Mouse (Mus musculus) lung, embryonic 14.5 days (tissue): ENCODE results near the gene Pcsk6. TPM values are rescaled to one million over a fixed set of nuclear protein-coding genes. Genes with fewer than 3 reads are reported as not detected.
"Not testable (repeated sequence)": the region's sequence is repeated elsewhere in the genome, so short reads cannot be mapped to it uniquely, and the experiment has no call there.

ENCODE experiments used
- ATAC-seq: fragments of 200-750 bp; cut with Nextera tagmentation; 2 replicates; pipeline ENCODE4 v1.8.0; 2017; ENCODE audit warnings: mild to moderate bottlenecking, moderate TSS enrichment, moderate library complexity; ENCODE audit not compliant: insufficient read depth
- DNase-seq: peaks from one replicate; pipeline ENCODE4 v3.0.0-alpha.2; 2015
- H3K27ac ChIP-seq: fragments of 300-500 bp; sonication (generic); 2 replicates; pipeline ENCODE4 v1.5.1; 2014; ENCODE audit warnings: low read depth, mild to moderate bottlenecking, moderate library complexity
- H3K27me3 ChIP-seq: fragments of 300-500 bp; sonication (generic); 2 replicates; pipeline ENCODE4 v1.6.1; 2014; ENCODE audit warnings: low read length, control low read depth; ENCODE audit not compliant: insufficient read depth
- H3K36me3 ChIP-seq: fragments of 300-500 bp; sonication (generic); 2 replicates; pipeline ENCODE4 v1.6.1; 2014; ENCODE audit warnings: control low read depth; ENCODE audit not compliant: insufficient read depth
- H3K4me1 ChIP-seq: fragments of 300-500 bp; sonication (generic); 2 replicates; pipeline ENCODE4 v1.6.1; 2014; ENCODE audit warnings: antibody characterized with exemption, control low read depth; ENCODE audit not compliant: insufficient read depth
- H3K4me2 ChIP-seq: fragments of 300-500 bp; sonication (generic); 2 replicates; pipeline ENCODE4 v1.6.1; 2014; ENCODE audit warnings: mild to moderate bottlenecking
- H3K4me3 ChIP-seq: fragments of 300-500 bp; sonication (generic); 2 replicates; pipeline ENCODE4 v1.5.1; 2014; ENCODE audit warnings: low read depth, low read length
- H3K9ac ChIP-seq: fragments of 300-500 bp; sonication (generic); 2 replicates; pipeline ENCODE4 v1.6.1; 2014
- H3K9me3 ChIP-seq: fragments of 300-500 bp; sonication (generic); 2 replicates; pipeline ENCODE4 v1.6.1; 2016; ENCODE audit warnings: low read depth, low read length, control low read depth
- CTCF ChIP-seq: IDR thresholded peaks from 2 replicates; pipeline ENCODE4 v1.5.1; 2016; ENCODE audit warnings: antibody characterized with exemption, low read depth
- WGBS: fragments of 180-500 bp; shearing (Covaris S2); extraction: QIAGEN DNeasy Blood & Tissue Kit; methylation state at CpG from one replicate; pipeline ENCODE4 v1.1.7; 2014; 5-methylcytosine and 5-hydroxymethylcytosine counted together
- polyA plus RNA-seq: library from polyadenylated mRNA; unstranded; fragments of >200 nt; fragmentation: Nextera tagmentation; extraction: Ambion mirVana; gene quantifications from 2 replicates; pipeline ENCODE4 v1.2.1, GENCODE M21; 2014

The Pcsk6 gene
- polyA plus RNA-seq, result 8.9 and 9.2 TPM in 2 replicates

DNA sequence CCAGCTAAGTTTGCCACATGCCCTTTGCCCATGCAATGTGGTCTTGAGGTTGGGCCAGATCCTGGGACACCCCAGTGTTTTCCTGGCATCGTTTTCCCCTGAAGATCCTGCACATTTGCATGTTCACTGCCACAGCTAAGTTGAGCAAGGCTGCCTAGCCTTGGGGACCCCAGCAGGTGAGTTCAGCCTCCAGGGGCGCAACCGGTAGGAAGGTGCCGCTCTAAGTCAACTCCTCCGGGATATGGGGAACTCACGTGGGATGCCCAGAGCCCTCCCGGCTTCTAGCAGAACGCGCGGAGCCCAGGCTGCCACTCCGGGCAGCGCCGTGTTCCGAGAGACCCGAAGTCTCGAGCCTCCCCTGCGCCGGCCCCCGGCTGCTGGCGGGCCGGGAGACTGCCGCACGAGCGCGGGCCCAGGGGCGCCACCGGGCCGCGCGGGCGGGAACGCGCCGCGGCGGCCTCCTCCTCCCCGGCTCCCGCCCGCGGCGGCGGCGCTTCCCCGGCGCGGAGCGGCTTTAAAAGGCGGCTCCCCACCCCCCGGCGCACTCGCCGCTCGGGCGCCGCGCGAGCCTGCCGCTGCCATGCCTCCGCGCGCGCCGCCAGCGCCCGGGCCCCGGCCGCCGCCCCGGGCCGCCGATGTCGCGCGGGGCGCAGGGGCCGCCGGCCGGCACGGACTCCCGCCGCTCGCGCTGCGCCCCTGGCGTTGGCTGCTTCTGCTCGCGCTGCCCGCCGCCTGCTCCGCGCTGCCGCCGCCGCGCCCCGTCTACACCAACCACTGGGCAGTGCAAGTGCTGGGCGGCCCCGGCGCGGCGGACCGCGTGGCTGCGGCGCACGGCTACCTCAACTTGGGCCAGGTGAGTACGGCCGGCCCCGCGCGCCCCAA lies at the start of gene Pcsk6:
Gene Pcsk6 (plus strand): TSS at position 144 of the 882 bp plus-strand sequence.
- TF ChIP-seq CTCF, result peak; percentile 37
- H3K4me2 ChIP-seq, result peak within 1 kb of the TSS; percentile 95
- WGBS, result under 1% methylated on average over 101 of the region's 111 CpGs
- H3K9me3 ChIP-seq, result no peaks in the 10 kb centered on the region
- H3K9ac ChIP-seq, result peak within 1 kb of the TSS; percentile 62
- H3K27ac ChIP-seq, result no peak within 1 kb of the TSS
- H3K4me1 ChIP-seq, result no peaks in the 10 kb centered on the region
- ATAC-seq (peak; percentile 86), DNase-seq (peak; percentile 76)
- peaks cover 57% of the 10 kb centered on the region for H3K27me3 ChIP-seq
- H3K4me3 ChIP-seq, result peak within 1 kb of the TSS; percentile 59
- H3K36me3 ChIP-seq, result no peaks in the 10 kb centered on the region

DNA sequence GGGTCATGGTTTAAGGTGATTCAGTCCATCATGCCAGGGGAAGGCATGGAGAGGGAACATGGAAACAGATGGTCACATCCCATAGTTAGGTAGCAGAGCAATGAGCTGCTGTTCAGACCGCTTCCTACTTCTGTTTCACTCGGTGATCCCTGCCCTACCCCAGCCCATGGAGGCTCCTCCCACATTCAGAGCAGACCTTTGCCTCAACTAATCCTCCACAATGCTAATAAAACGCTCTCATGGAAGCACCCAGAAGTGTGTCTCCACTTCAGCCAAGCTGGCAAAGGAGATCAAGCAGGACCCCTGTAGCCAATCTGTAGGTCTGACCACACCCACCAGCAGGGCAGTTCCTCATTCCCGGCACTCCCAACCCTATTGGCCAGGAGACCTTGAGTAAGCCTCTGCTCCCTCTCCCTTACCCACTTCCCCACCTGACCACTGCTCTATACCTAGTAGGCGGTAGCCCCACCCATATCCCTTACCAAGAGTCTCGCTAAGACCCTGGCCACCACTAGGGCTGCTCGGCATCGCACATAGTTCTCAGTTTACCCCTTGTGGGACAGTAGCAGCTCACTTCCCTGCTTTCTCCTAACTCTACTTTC lies 47.8 kb upstream of the Pcsk6 start:
- ATAC-seq (no peak), DNase-seq (no peak)
- Histone ChIP-seq H3K4me2 (no peak overlapping the region), H3K4me1 (no peaks in the 10 kb centered on the region), H3K4me3 (no peak overlapping the region), H3K9ac (no peak overlapping the region), H3K27me3 (no peaks in the 10 kb centered on the region), H3K27ac (no peak overlapping the region), H3K9me3 (no peaks in the 10 kb centered on the region), H3K36me3 (no peaks in the 10 kb centered on the region)
- no peak for TF ChIP-seq CTCF
- 81% methylated on average over 8 of the region's 8 CpGs for WGBS

DNA sequence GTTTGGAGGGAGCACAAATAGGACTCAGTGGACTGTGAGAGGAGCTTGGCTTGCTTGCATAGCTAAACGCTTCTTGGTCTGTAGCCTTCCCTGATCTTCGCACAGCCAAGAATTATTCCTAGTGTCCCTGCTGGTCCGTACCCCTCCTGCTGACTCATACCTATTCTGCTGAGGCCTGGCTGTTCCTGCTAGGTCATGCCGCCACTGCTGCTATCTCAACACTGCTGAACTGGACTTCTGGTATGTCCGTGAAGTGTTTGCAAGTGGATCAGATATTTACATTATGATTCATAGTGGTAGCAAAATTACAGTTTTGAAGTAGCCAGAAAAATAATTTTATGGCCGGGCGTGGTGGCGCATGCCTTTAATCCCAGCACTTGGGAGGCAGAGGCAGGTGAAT lies 44.0 kb upstream of the Pcsk6 start:
- Histone ChIP-seq H3K4me3 (no peak overlapping the region), H3K9ac (no peak overlapping the region), H3K27ac (no peak overlapping the region), H3K27me3 (no peaks in the 10 kb centered on the region), H3K36me3 (no peaks in the 10 kb centered on the region), H3K4me2 (no peak overlapping the region), H3K4me1 (no peaks in the 10 kb centered on the region), H3K9me3 (no peaks in the 10 kb centered on the region)
- TF ChIP-seq CTCF, result no peak
- ATAC-seq (no peak), DNase-seq (no peak)
- 83% methylated on average over 8 of the region's 8 CpGs for WGBS

DNA sequence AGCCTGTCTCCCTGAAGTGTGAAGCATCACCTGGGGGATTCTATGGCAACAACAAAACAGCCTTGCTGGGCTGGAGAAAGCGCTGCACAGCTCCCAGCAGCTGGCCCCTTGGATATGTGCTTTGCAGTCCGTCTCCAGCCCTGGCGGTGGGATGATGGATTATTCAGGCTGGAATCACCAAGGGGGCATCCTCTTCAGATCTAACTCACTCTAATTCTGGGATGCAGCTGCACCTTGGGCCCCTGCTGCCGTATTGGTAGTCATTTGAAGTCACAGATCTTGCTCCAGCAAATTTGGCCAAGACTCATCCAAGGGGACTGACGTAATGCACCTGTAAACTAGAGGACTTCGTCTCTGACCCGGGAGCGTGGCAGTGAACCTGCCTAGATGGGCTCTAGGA lies 41.1 kb upstream of the Pcsk6 start:
- Histone ChIP-seq H3K36me3 (no peaks in the 10 kb centered on the region), H3K27me3 (no peaks in the 10 kb centered on the region), H3K4me1 (no peaks in the 10 kb centered on the region), H3K9me3 (no peaks in the 10 kb centered on the region), H3K9ac (no peak overlapping the region), H3K4me3 (no peak overlapping the region), H3K27ac (no peak overlapping the region), H3K4me2 (no peak overlapping the region)
- ATAC-seq (no peak), DNase-seq (no peak)
- 26% methylated on average over 8 of the region's 8 CpGs for WGBS
- no peak for TF ChIP-seq CTCF

DNA sequence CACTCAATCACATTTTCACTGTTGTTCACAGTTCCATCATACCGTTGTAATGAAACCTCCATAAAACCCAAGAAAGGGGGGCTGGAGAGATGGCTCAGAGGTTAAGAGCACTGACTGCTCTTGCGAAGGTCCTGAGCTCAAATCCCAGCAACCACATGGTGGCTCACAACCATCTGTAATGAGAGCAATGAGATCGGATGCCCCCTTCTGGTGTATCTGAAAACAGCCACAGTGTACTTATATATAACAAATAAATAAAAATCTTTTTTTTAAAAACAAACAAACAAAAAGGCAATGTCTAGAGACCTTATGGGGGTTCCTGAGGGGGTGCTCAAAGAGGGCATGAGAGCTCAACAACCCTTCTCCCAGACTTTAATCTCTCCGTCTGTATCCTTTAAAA lies 39.6 kb upstream of the Pcsk6 start:
- not testable (repeated sequence) for H3K27me3 ChIP-seq, ATAC-seq, DNase-seq, H3K27ac ChIP-seq, H3K4me1 ChIP-seq, H3K4me2 ChIP-seq, H3K9ac ChIP-seq, H3K36me3 ChIP-seq, H3K9me3 ChIP-seq, H3K4me3 ChIP-seq
- 82% methylated on average over 4 of the region's 4 CpGs for WGBS
- peak; percentile 8; the same call in 1 of the 2 replicates for TF ChIP-seq CTCF

DNA sequence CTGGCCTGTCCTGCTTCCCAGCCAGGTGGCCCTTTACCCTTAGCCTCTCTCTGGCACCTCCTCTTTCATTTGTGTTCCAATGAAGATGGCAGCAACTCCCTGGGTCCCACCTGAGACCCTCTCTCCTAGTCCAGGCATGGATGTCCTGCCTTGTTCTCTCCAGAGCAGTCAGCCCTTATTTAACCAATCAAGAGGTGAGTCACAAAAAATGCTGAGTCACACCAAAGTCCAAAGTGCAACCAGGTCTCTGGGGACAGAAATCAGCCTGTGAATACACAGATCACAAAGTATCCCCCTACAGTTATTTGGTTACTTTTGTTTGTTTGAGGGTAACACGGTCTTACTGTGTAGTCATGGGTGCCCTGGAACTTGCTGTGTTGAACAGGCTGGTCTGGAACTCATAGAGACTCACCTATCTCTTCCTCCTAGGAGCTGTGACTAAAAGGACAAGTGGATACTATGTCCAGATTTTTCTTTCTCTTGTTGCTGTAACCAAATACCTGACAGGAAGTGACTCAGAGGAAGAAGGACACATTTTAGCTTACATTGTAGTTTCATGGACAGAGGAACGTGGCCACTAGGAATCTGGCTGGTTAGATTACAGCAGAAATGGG lies 38.9 kb upstream of the Pcsk6 start:
- Histone ChIP-seq H3K4me2 (no peak overlapping the region), H3K4me3 (no peak overlapping the region), H3K9ac (no peak overlapping the region), H3K27me3 (no peaks in the 10 kb centered on the region), H3K4me1 (no peaks in the 10 kb centered on the region), H3K36me3 (no peaks in the 10 kb centered on the region), H3K9me3 (no peaks in the 10 kb centered on the region), H3K27ac (no peak overlapping the region)
- DNase-seq (no peak), ATAC-seq (no peak)
- TF ChIP-seq CTCF, result no peak
- 61% methylated on average over 2 of the region's 2 CpGs for WGBS

DNA sequence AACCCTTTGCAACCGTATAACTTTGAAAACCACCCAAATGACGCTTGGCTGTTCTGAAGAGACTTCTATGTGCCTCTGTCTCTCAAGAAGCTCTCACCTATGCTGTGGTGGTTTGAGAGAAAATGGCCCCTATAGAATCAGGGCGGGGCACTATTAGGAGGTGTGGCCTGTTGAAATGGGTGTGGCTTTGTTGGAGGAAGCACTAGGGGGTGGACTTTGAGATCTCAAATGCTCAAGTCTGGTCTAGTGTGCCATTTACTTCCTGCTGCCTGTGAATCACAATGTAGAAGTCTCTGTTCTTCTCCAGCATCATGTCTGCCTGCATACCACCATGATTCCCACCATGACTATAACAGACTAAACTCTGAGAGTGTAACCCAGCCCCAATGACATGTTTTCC lies 21.8 kb upstream of the Pcsk6 start:
- no peak for TF ChIP-seq CTCF
- Histone ChIP-seq H3K9ac (no peak overlapping the region), H3K36me3 (no peaks in the 10 kb centered on the region), H3K27ac (no peak overlapping the region), H3K4me3 (no peak overlapping the region), H3K4me2 (no peak overlapping the region), H3K9me3 (peaks cover 8% of the 10 kb centered on the region; the same call in 1 of the 2 replicates), H3K27me3 (no peaks in the 10 kb centered on the region), H3K4me1 (no peaks in the 10 kb centered on the region)
- ATAC-seq, result no peak
- no peak for DNase-seq
- 89% methylated on average over 3 of the region's 3 CpGs for WGBS
